In genomic region chrX:142314307-142315024, GRCm38 (mm10) we compare ENCODE assay signal across 9 mouse cellular contexts. TPM values are rescaled to one million over a fixed set of nuclear protein-coding genes. Genes with fewer than 3 reads are reported as not detected.
DNase-seq lines count a peak whose midpoint lies in the region; ATAC-seq and TF ChIP-seq lines count a peak whose summit lies in the region.
"Had no signal": no experiment of that assay in that cellular context is flagged by ENCODE, and none has a peak within 500 bp of the region (broad histone marks: within the 10 kb centered on the region; RNA-seq: fewer than 3 reads in every experiment).

No protein-coding gene starts in this region.

- no peaks in the 10 kb centered on the region for H3K36me3 ChIP-seq in liver, embryonic 13.5 days
- H3K36me3 ChIP-seq: embryonic facial prominence, embryonic 13.5 days had no signal

- no peaks in the 10 kb centered on the region for H3K27me3 ChIP-seq in liver, embryonic 13.5 days

- DNase-seq in 416B (ENCODE audit: low read depth): peak; percentile 56
- DNase-seq in adrenal gland, adult (ENCODE audit: inconsistent age in 2 of 2, low spot score in 1 of 2): peak; percentile 62 to 87
- DNase-seq in gastrocnemius, postnatal 25 days: peak; percentile 21
- DNase-seq in kidney, postnatal 14 days: peak; percentile 71
- peak; percentile 12 for DNase-seq in liver, embryonic 13.5 days
- DNase-seq in thymus, postnatal 36 days: peak; percentile 20 to 24

- H3K9me3 ChIP-seq in liver, embryonic 13.5 days (replicated peaks): no peaks in the 10 kb centered on the region
- H3K9me3 ChIP-seq: embryonic facial prominence, embryonic 13.5 days had no signal

- no peak for ATAC-seq in liver, embryonic 13.5 days (ENCODE audit: low read depth)

- H3K9ac ChIP-seq in liver, embryonic 13.5 days: no peak overlapping the region
- H3K9ac ChIP-seq: embryonic facial prominence, embryonic 13.5 days had no signal

- H3K4me2 ChIP-seq in liver, embryonic 13.5 days: no peak overlapping the region
- H3K4me2 ChIP-seq: embryonic facial prominence, embryonic 13.5 days had no signal

- no peaks in the 10 kb centered on the region; the same call in 1 of the 2 replicates for H3K4me1 ChIP-seq in cortical plate, adult 2 months (ENCODE audit: control insufficient read depth, insufficient read depth, low read length)
- no peaks in the 10 kb centered on the region for H3K4me1 ChIP-seq in liver, embryonic 13.5 days (replicated peaks)
- no peaks in the 10 kb centered on the region for H3K4me1 ChIP-seq in olfactory bulb, adult 2 months (ENCODE audit: control insufficient read depth, insufficient read depth, low read length)
- H3K4me1 ChIP-seq: embryonic facial prominence, embryonic 13.5 days had no signal

- H3K4me3 ChIP-seq in cortical plate, adult 2 months (ENCODE audit: insufficient read depth, low read length): peak overlapping the region; percentile 30; the same call in 1 of the 2 replicates
- no peak overlapping the region for H3K4me3 ChIP-seq in liver, embryonic 13.5 days (replicated peaks)
- 0 out of 2 replicates have a peak overlapping the region, but pooled peaks have one; percentile 3 for H3K4me3 ChIP-seq in olfactory bulb, adult 2 months (ENCODE audit: insufficient read depth, low read depth, low read length)
- H3K4me3 ChIP-seq: embryonic facial prominence, embryonic 13.5 days had no signal

- 39% methylated on average over 11 of the region's 11 CpGs for WGBS in liver, embryonic 13.5 days (ENCODE audit: insufficient replicate concordance)
- 54% methylated on average over 11 of the region's 11 CpGs for WGBS in olfactory bulb, adult 2 months

- TF ChIP-seq CTCF in cortical plate, adult 2 months (IDR thresholded peaks at IDR 0.05; ENCODE audit: extremely low read depth, insufficient read depth, low read length): peak; percentile 67
- no peak for TF ChIP-seq CTCF in olfactory bulb, adult 2 months (IDR thresholded peaks at IDR 0.05; ENCODE audit: insufficient read depth, low read depth, low read length)

- no peak for TF ChIP-seq POLR2A in cortical plate, adult 2 months (IDR thresholded peaks at IDR 0.05; ENCODE audit: extremely low read depth, insufficient read depth, low read length)
- no peak for TF ChIP-seq POLR2A in olfactory bulb, adult 2 months (IDR thresholded peaks at IDR 0.05; ENCODE audit: insufficient read depth, low read depth, low read length)

- no peak overlapping the region for H3K27ac ChIP-seq in cortical plate, adult 2 months (ENCODE audit: insufficient read depth, low read length)
- no peak overlapping the region for H3K27ac ChIP-seq in liver, embryonic 13.5 days
- no peak overlapping the region for H3K27ac ChIP-seq in olfactory bulb, adult 2 months (ENCODE audit: insufficient read depth, low read depth, low read length)
- H3K27ac ChIP-seq: embryonic facial prominence, embryonic 13.5 days had no signal

RNA-seq across cellular contexts. Expression of gene Kcne1l, which starts 8.4 kb away (rescaled TPM):
- 7.1 and 9.2 TPM in 2 replicates for polyA plus RNA-seq in cortical plate, adult 2 months (2012; rRNA removed)
- 10 to 100 TPM; 13.5 to 19.0 TPM for total RNA-seq in gastrocnemius, postnatal 25 days (2021)
- polyA plus RNA-seq in liver, embryonic 13.5 days (2015; fragmentation: Nextera tagmentation; extraction: Ambion mirVana): 0.95 and 0.98 TPM in 2 replicates
- not detected in 2 replicates for polyA plus RNA-seq in olfactory bulb, adult 2 months (2012; ENCODE audit: insufficient read depth, insufficient read length, low replicate concordance, missing spikeins)

Comparison
In these comparisons a context has a peak if more than half of its experiments do, and no peak if none do; other contexts are left out.
1. DNase-seq: peak in every context shown above with its lines; median percentile 74 in adrenal gland, adult; 71 in kidney, postnatal 14 days; 56 in 416B; 22 in thymus, postnatal 36 days; 21 in gastrocnemius, postnatal 25 days; 12 in liver, embryonic 13.5 days.